Comparison of ENCODE assay signal across 20 mouse cellular contexts in genomic region chr2:169673786-169674185, GRCm38 (mm10). TPM values are rescaled to one million over a fixed set of nuclear protein-coding genes. Genes with fewer than 3 reads are reported as not detected.
DNase-seq lines count a peak whose midpoint lies in the region; ATAC-seq and TF ChIP-seq lines count a peak whose summit lies in the region.
"Had no signal": no experiment of that assay in that cellular context is flagged by ENCODE, and none has a peak within 500 bp of the region (broad histone marks: within the 10 kb centered on the region; RNA-seq: fewer than 3 reads in every experiment).

No protein-coding gene starts in this region.

- no peak for DNase-seq in heart, adult 18-20 months
- no peak for DNase-seq in kidney, postnatal 0 days (ENCODE audit: low spot score)
- no peak for DNase-seq in kidney, postnatal 25 days
- peak; percentile 43 for DNase-seq in thymus, postnatal 14 days
- no peak for DNase-seq in thymus, postnatal 0 days (ENCODE audit: low spot score)
- DNase-seq in liver, postnatal 0 days = no peak
- no peak for DNase-seq in c-Kit-positive CD71-positive TER-119-positive erythroid progenitor cells, embryonic 14.5 days (ENCODE audit: low spot score)
- DNase-seq: cerebellum, adult 11-12 months; gastrocnemius, postnatal 25 days; heart, postnatal 36 days; layer of hippocampus, postnatal 36 days; right cerebral cortex, postnatal 25 days had no signal

- no peak for ATAC-seq in heart, embryonic 16.5 days (replicated peaks; ENCODE audit: extremely low read depth, insufficient read depth, low FRiP score)
- no peak for ATAC-seq in kidney, postnatal 0 days (replicated peaks; ENCODE audit: low FRiP score, low read depth)
- no peak for ATAC-seq in liver, postnatal 0 days
- ATAC-seq: midbrain, embryonic 16.5 days had no signal

- H3K4me3 ChIP-seq in heart, embryonic 16.5 days (ENCODE audit: low read length) = no peak overlapping the region
- no peak overlapping the region for H3K4me3 ChIP-seq in kidney, postnatal 0 days (replicated peaks; ENCODE audit: low read depth, low read length)
- no peak overlapping the region for H3K4me3 ChIP-seq in liver, postnatal 0 days (ENCODE audit: low read depth, low read length)
- H3K4me3 ChIP-seq: forebrain, embryonic 10.5 days; limb, embryonic 12.5 days; lung, embryonic 15.5 days; neural tube, embryonic 12.5 days had no signal

- 67% methylated on average over 6 of the region's 6 CpGs for WGBS in heart, embryonic 16.5 days
- 60% methylated on average over 6 of the region's 6 CpGs for WGBS in kidney, postnatal 0 days
- 66% methylated on average over 6 of the region's 6 CpGs for WGBS in liver, postnatal 0 days (ENCODE audit: insufficient replicate concordance)

- H3K4me2 ChIP-seq in heart, embryonic 16.5 days (ENCODE audit: low read depth, low read length) = no peak overlapping the region
- H3K4me2 ChIP-seq in kidney, postnatal 0 days (ENCODE audit: low read length) = no peak overlapping the region
- no peak overlapping the region for H3K4me2 ChIP-seq in liver, postnatal 0 days (ENCODE audit: low read depth, low read length)
- H3K4me2 ChIP-seq: limb, embryonic 12.5 days; lung, embryonic 15.5 days; neural tube, embryonic 12.5 days had no signal

- no peaks in the 10 kb centered on the region for H3K9me3 ChIP-seq in heart, embryonic 16.5 days (replicated peaks; ENCODE audit: control insufficient read depth, low read length)
- H3K9me3 ChIP-seq in kidney, postnatal 0 days (replicated peaks; ENCODE audit: low read length) = no peaks in the 10 kb centered on the region
- H3K9me3 ChIP-seq in liver, postnatal 0 days (ENCODE audit: low read length) = no peaks in the 10 kb centered on the region
- H3K9me3 ChIP-seq: forebrain, embryonic 10.5 days; limb, embryonic 12.5 days; lung, embryonic 15.5 days; neural tube, embryonic 12.5 days had no signal

- H3K27me3 ChIP-seq in heart, embryonic 16.5 days (ENCODE audit: control insufficient read depth, insufficient read depth, low read length) = no peaks in the 10 kb centered on the region
- H3K27me3 ChIP-seq in kidney, postnatal 0 days (ENCODE audit: insufficient read depth, low read length) = no peaks in the 10 kb centered on the region
- H3K27me3 ChIP-seq in liver, postnatal 0 days (ENCODE audit: insufficient read depth, low read length) = no peaks in the 10 kb centered on the region
- H3K27me3 ChIP-seq: limb, embryonic 12.5 days; lung, embryonic 15.5 days; neural tube, embryonic 12.5 days had no signal

- TF ChIP-seq CTCF in kidney, postnatal 0 days (IDR thresholded peaks at IDR 0.05; ENCODE audit: low read depth) = peak; percentile 30; the same call in 1 of the 2 replicates
- TF ChIP-seq CTCF in liver, postnatal 0 days (IDR thresholded peaks at IDR 0.05; ENCODE audit: low read depth) = no peak

- no peak overlapping the region for H3K9ac ChIP-seq in heart, embryonic 16.5 days (ENCODE audit: low read length)
- H3K9ac ChIP-seq in kidney, postnatal 0 days (ENCODE audit: low read depth, low read length) = no peak overlapping the region
- no peak overlapping the region for H3K9ac ChIP-seq in liver, postnatal 0 days (replicated peaks)
- H3K9ac ChIP-seq: limb, embryonic 12.5 days; lung, embryonic 15.5 days; neural tube, embryonic 12.5 days had no signal

- H3K4me1 ChIP-seq in heart, embryonic 16.5 days (ENCODE audit: control insufficient read depth, insufficient read depth, low read length) = 0 out of 2 replicates have a peak, but pooled peaks cover 2% of the 10 kb centered on the region
- H3K4me1 ChIP-seq in kidney, postnatal 0 days (replicated peaks; ENCODE audit: insufficient read depth, low read length) = no peaks in the 10 kb centered on the region; the same call in 1 of the 2 replicates
- H3K4me1 ChIP-seq in liver, postnatal 0 days (ENCODE audit: insufficient read depth) = no peaks in the 10 kb centered on the region
- H3K4me1 ChIP-seq: neural tube, embryonic 12.5 days had no signal

- no peak for TF ChIP-seq EP300 in liver, postnatal 0 days (IDR thresholded peaks at IDR 0.05; ENCODE audit: low read depth)

- peak overlapping the region; percentile 5 for H3K27ac ChIP-seq in heart, embryonic 16.5 days (ENCODE audit: low read length)
- no peak overlapping the region for H3K27ac ChIP-seq in kidney, postnatal 0 days
- H3K27ac ChIP-seq in liver, postnatal 0 days (ENCODE audit: low read depth) = peak overlapping the region; percentile 16; the same call in 1 of the 2 replicates
- H3K27ac ChIP-seq: forebrain, embryonic 10.5 days; limb, embryonic 12.5 days; lung, embryonic 15.5 days; neural tube, embryonic 12.5 days had no signal

- H3K36me3 ChIP-seq in heart, embryonic 16.5 days (ENCODE audit: control insufficient read depth, insufficient read depth) = no peaks in the 10 kb centered on the region
- no peaks in the 10 kb centered on the region for H3K36me3 ChIP-seq in kidney, postnatal 0 days (ENCODE audit: insufficient read depth, low read length)
- H3K36me3 ChIP-seq in liver, postnatal 0 days (replicated peaks; ENCODE audit: insufficient read depth, low read length) = no peaks in the 10 kb centered on the region
- H3K36me3 ChIP-seq: forebrain, embryonic 10.5 days; G1E; limb, embryonic 12.5 days; lung, embryonic 15.5 days; neural tube, embryonic 12.5 days had no signal

RNA-seq across cellular contexts. Expression of gene Tshz2, which starts 41.0 kb away (rescaled TPM):
- 3.2 and 3.6 TPM in 2 replicates for polyA plus RNA-seq in heart, embryonic 16.5 days (2015; fragmentation: Nextera tagmentation; extraction: Ambion mirVana)
- 10 to 100 TPM; 11.4 to 12.0 TPM for total RNA-seq in heart, adult 18-20 months (2021)
- 9.8 and 10.7 TPM in 2 replicates for polyA plus RNA-seq in kidney, postnatal 0 days (2015; fragmentation: Nextera tagmentation; extraction: Ambion mirVana)
- 1.1 and 1.7 TPM in 2 replicates for polyA plus RNA-seq in thymus, postnatal 0 days (2015; fragmentation: Nextera tagmentation; extraction: Ambion mirVana)
- polyA plus RNA-seq in liver, postnatal 0 days (2015; fragmentation: Nextera tagmentation; extraction: Ambion mirVana) = 1.3 and 1.5 TPM in 2 replicates
- total RNA-seq: megakaryocyte, adult 5-6 weeks had no signal
- polyA plus RNA-seq: G1E had no signal
